Mouse (Mus musculus) limb, embryonic 10.5 days (tissue): ENCODE results near the gene Mgat5. TPM values are rescaled to one million over a fixed set of nuclear protein-coding genes. Genes with fewer than 3 reads are reported as not detected.

Experiments used
- DNase-seq: peaks from one replicate; pipeline ENCODE4 v3.0.0-alpha.2; 2017; ENCODE audit warnings: low spot score
- H3K27ac ChIP-seq: fragments of 300-500 bp; sonication (generic); 2 replicates; pipeline ENCODE4 v1.5.1; 2016; ENCODE audit warnings: mild to moderate bottlenecking
- H3K27me3 ChIP-seq: fragments of 300-500 bp; sonication (generic); 2 replicates; pipeline ENCODE4 v1.6.1; 2016; ENCODE audit warnings: low read depth, mild to moderate bottlenecking; ENCODE audit not compliant: poor library complexity, severe bottlenecking
- H3K36me3 ChIP-seq: fragments of 300-500 bp; sonication (generic); 2 replicates; pipeline ENCODE4 v1.6.1; 2016; ENCODE audit warnings: mild to moderate bottlenecking, moderate library complexity
- H3K4me1 ChIP-seq: fragments of 300-500 bp; sonication (generic); 2 replicates; pipeline ENCODE4 v1.6.1; 2016
- H3K4me3 ChIP-seq: fragments of 300-500 bp; sonication (generic); 2 replicates; pipeline ENCODE4 v1.5.1; 2016; ENCODE audit warnings: mild to moderate bottlenecking, moderate library complexity
- H3K9me3 ChIP-seq: fragments of 300-500 bp; sonication (generic); replicated peaks from 2 replicates; pipeline ENCODE4 v1.6.1; 2016; ENCODE audit warnings: mild to moderate bottlenecking
- WGBS: fragments of 180-500 bp; shearing (Covaris S2); methylation state at CpG from one replicate; pipeline ENCODE4 v1.1.7; 2016; 5-methylcytosine and 5-hydroxymethylcytosine counted together
- polyA plus RNA-seq: library from polyadenylated mRNA; unstranded; fragments of >200 nt; fragmentation: Nextera tagmentation; extraction: Ambion mirVana; gene quantifications from 2 replicates; pipeline ENCODE4 v1.2.1, GENCODE M21; 2016

The Mgat5 gene
- polyA plus RNA-seq, 1 experiment from 2014 or later, result 5.1 TPM

- 30% methylated on average over 14 of the region's 14 CpGs for WGBS
- DNase-seq, result no peak
- no peaks in the 10 kb centered on the region for H3K9me3 ChIP-seq
- H3K27me3 ChIP-seq, result peaks cover 43% of the 10 kb centered on the region
- H3K36me3 ChIP-seq, result no peaks in the 10 kb centered on the region
- H3K4me3 ChIP-seq, result no peak overlapping the region
- H3K27ac ChIP-seq, result 0 out of 2 replicates have a peak overlapping the region, but pooled peaks have one; percentile 17
- H3K4me1 ChIP-seq, result peaks cover 33% of the 10 kb centered on the region
Measured at GRCm38 (mm10) chr1:127530849-127531580, 326.2 kb downstream of the Mgat5 start.

DNA sequence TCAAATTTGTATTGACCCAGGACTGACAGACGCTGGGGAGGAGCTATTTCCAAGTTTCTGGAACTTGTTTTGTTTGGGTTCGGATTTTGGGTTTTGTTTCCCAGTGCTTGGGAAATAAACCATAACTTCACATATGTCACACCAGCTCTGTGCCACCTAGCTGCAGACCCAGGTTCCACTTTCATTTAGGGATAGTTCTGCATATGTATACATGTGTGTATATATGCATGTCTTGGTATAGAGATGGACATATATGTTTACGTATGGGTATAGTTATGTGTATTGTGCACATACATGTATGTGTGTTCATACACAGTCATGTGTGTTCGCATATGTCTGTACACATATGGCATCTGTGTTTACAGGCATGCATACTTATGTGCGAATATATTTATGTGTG, 326.9 kb downstream of the Mgat5 start:
- H3K4me3 ChIP-seq, result no peak overlapping the region

DNA sequence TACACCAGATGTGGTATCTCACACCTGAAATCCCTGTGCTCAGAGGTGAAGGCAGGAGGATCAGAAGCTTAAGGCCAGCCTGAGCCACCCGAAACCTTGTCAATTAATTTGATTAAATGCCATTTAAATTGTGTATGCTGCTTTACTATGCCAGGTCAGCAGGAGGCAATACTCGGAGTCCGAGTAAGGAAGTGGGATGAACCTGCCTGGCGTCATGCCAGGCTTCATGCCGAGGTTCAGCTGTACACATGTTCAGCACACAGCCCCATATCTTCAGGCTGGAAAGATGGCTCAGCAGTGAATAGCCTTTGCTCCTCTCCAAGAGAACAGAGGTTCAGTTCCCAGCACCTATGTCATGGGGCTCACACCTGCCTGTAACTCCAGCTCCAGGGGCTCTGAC, 331.6 kb downstream of the Mgat5 start:
- WGBS, result 44% methylated on average over 5 of the region's 5 CpGs
- Histone ChIP-seq H3K4me3 (peak overlapping the region; percentile 32; the same call in 1 of the 2 replicates), H3K4me1 (peaks cover 48% of the 10 kb centered on the region), H3K9me3 (no peaks in the 10 kb centered on the region), H3K27me3 (peaks cover 22% of the 10 kb centered on the region), H3K27ac (peak overlapping the region; percentile 86), H3K36me3 (no peaks in the 10 kb centered on the region)
- DNase-seq, result no peak

More for the DNA sequence above, 326.9 kb downstream of the Mgat5 start:
- WGBS, result 68% methylated on average over 5 of the region's 5 CpGs
- H3K36me3 ChIP-seq, result no peaks in the 10 kb centered on the region
- no peak overlapping the region for H3K27ac ChIP-seq
- H3K4me1 ChIP-seq, result peaks cover 40% of the 10 kb centered on the region
- DNase-seq, result no peak
- peaks cover 42% of the 10 kb centered on the region for H3K27me3 ChIP-seq
- no peaks in the 10 kb centered on the region for H3K9me3 ChIP-seq

DNA sequence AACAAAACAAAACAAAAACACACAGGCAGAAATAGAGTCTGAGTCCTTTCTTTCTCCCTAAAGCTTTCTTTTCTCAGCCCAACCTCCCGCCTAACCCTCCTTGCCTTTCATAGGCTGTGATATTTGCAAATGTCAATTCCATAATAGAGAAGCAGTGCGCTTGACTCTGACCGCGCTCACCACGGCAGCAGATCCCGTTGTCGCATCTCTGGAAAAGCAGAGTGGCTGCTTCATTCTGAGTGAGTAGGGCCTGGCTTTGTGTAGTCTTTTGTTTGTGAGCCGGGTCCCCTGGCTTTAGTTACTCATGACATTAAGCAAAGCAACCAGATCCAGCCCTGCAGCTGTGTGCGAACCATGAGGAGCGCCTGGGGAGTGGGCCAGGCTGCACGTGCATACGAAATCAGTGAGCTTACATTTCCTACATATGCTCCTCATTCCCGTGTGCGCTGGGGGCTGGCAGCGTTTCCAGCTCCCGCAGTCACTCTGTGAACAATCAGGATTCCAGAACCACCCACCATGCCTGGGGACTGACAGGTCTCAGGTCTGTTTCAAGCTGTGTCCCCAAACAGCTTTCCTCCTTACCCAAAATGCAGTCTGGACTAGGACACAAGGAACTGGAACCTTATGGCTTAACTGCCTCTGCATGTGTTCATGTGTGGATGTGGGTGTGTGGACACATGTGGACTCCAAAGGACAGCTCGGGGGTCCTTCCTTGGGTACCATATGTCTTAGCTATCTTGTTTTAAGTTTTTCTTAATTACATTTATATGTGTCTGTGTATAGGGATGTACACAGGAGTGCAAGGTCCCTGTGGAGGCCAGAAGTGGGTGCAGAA, 332.6 kb downstream of the Mgat5 start:
- peaks cover 44% of the 10 kb centered on the region for H3K4me1 ChIP-seq
- peaks cover 24% of the 10 kb centered on the region for H3K27me3 ChIP-seq
- peak overlapping the region; percentile 32 for H3K4me3 ChIP-seq
- H3K9me3 ChIP-seq, result no peaks in the 10 kb centered on the region
- H3K27ac ChIP-seq, result peak overlapping the region; percentile 86
- 35% methylated on average over 17 of the region's 17 CpGs for WGBS
- DNase-seq, result peak; percentile 62
- no peaks in the 10 kb centered on the region for H3K36me3 ChIP-seq
